Mouse (Mus musculus) telencephalon, adult 2 months (tissue): ENCODE data around the gene Herc6.
"Not testable (repeated sequence)": the region's sequence is repeated elsewhere in the genome, so short reads cannot be mapped to it uniquely, and the experiment has no call there.

Experiments
- DNase-seq: peaks from one replicate; pipeline ENCODE4 v3.0.0-alpha.2; 2011; ENCODE audit warnings: low read depth, low spot score

The Herc6 gene

GRCm38 (mm10) chr6:57580881-57581548 is at the start of gene Herc6:
Herc6 (plus strand) TSS chr6:57581000.
- DNase-seq = peak; percentile 28

- no peak for DNase-seq
Observed at GRCm38 (mm10) chr6:57531011-57531410, 49.8 kb upstream of the Herc6 start.

- DNase-seq = no peak
Observed at GRCm38 (mm10) chr6:57531441-57531840, 49.4 kb upstream of the Herc6 start.

GRCm38 (mm10) chr6:57532022-57532421 is 48.8 kb upstream of the Herc6 start:
- DNase-seq = no peak

GRCm38 (mm10) chr6:57533410-57533809 is 47.4 kb upstream of the Herc6 start:
- no peak for DNase-seq

GRCm38 (mm10) chr6:57534231-57534610 is 46.6 kb upstream of the Herc6 start:
- DNase-seq = no peak

- no peak for DNase-seq
Observed at GRCm38 (mm10) chr6:57534611-57535286, 46.1 kb upstream of the Herc6 start.

- DNase-seq = peak; percentile 99
Observed at GRCm38 (mm10) chr6:57535386-57535936, 45.3 kb upstream of the Herc6 start, which contains the start of gene Ppm1k. Ppm1k (minus strand) TSS chr6:57535468.

- DNase-seq = no peak
Observed at GRCm38 (mm10) chr6:57535971-57536669, 44.7 kb upstream of the Herc6 start.

GRCm38 (mm10) chr6:57537887-57538286 is 42.9 kb upstream of the Herc6 start:
- DNase-seq = no peak

GRCm38 (mm10) chr6:57540950-57541498 is 39.8 kb upstream of the Herc6 start:
- DNase-seq = no peak

GRCm38 (mm10) chr6:57541737-57542335 is 39.0 kb upstream of the Herc6 start:
- DNase-seq = no peak

- not testable (repeated sequence) for DNase-seq
Observed at GRCm38 (mm10) chr6:57543591-57543990, 37.2 kb upstream of the Herc6 start.

GRCm38 (mm10) chr6:57544866-57545265 is 35.9 kb upstream of the Herc6 start:
- DNase-seq = no peak

- DNase-seq = no peak
Observed at GRCm38 (mm10) chr6:57551211-57551796, 29.5 kb upstream of the Herc6 start.

GRCm38 (mm10) chr6:57557796-57558317 is 22.9 kb upstream of the Herc6 start:
- no peak for DNase-seq

- DNase-seq = no peak
Observed at GRCm38 (mm10) chr6:57563454-57563853, 17.3 kb upstream of the Herc6 start.

GRCm38 (mm10) chr6:57565452-57565851 is 15.3 kb upstream of the Herc6 start:
- no peak for DNase-seq

GRCm38 (mm10) chr6:57567630-57568029 is 13.2 kb upstream of the Herc6 start:
- no peak for DNase-seq

- DNase-seq = peak; percentile 33
Observed at GRCm38 (mm10) chr6:57570170-57570974, 10.4 kb upstream of the Herc6 start.
